Mouse (Mus musculus): ENCODE results near the gene Gm11437.

GRCm38 (mm10) chr11:84156535-84157262, 10.6 kb downstream of the Gm11437 start:
- TF ChIP-seq CTCF (IDR thresholded peaks at IDR 0.05; ENCODE audit: low read depth, low read length): no peak
- TF ChIP-seq POLR2AphosphoS5 (IDR thresholded peaks at IDR 0.05; ENCODE audit: insufficient replicate concordance, low read depth, low read length): no peak
- no peak for TF ChIP-seq GATA1 (IDR thresholded peaks at IDR 0.05; ENCODE audit: borderline replicate concordance, low read length)

Data from G1E (cell line).